ENCODE assay signal across 11 mouse cellular contexts in genomic region chr12:33071901-33072672, GRCm38 (mm10). TPM values are rescaled to one million over a fixed set of nuclear protein-coding genes. Genes with fewer than 3 reads are reported as not detected.
DNase-seq lines count a peak whose midpoint lies in the region; ATAC-seq lines count a peak whose summit lies in the region.
"Had no signal": no experiment of that assay in that cellular context is flagged by ENCODE, and none has a peak within 500 bp of the region (broad histone marks: within the 10 kb centered on the region; RNA-seq: fewer than 3 reads in every experiment).

No protein-coding gene starts in this region.

- H3K4me3 ChIP-seq in embryonic facial prominence, embryonic 14.5 days (ENCODE audit: low read depth, low read length) = no peak overlapping the region
- H3K4me3 ChIP-seq in hindbrain, embryonic 15.5 days = no peak overlapping the region
- no peak overlapping the region for H3K4me3 ChIP-seq in neural tube, embryonic 15.5 days (replicated peaks)
- no peak overlapping the region for H3K4me3 ChIP-seq in heart, embryonic 10.5 days
- H3K4me3 ChIP-seq: embryonic facial prominence, embryonic 15.5 days; stomach, embryonic 15.5 days had no signal

- H3K27me3 ChIP-seq in embryonic facial prominence, embryonic 14.5 days (replicated peaks; ENCODE audit: control insufficient read depth, insufficient read depth, low read length) = no peaks in the 10 kb centered on the region
- H3K27me3 ChIP-seq in hindbrain, embryonic 15.5 days = no peaks in the 10 kb centered on the region
- H3K27me3 ChIP-seq in neural tube, embryonic 15.5 days (replicated peaks) = no peaks in the 10 kb centered on the region
- H3K27me3 ChIP-seq in heart, embryonic 10.5 days (ENCODE audit: insufficient read depth, poor library complexity, severe bottlenecking) = no peaks in the 10 kb centered on the region
- H3K27me3 ChIP-seq: embryonic facial prominence, embryonic 15.5 days; stomach, embryonic 15.5 days had no signal

- H3K4me1 ChIP-seq in embryonic facial prominence, embryonic 14.5 days (ENCODE audit: control insufficient read depth, insufficient read depth, low read length) = peaks cover 7% of the 10 kb centered on the region
- H3K4me1 ChIP-seq in hindbrain, embryonic 15.5 days (replicated peaks) = peaks cover 20% of the 10 kb centered on the region
- peaks cover 26% of the 10 kb centered on the region for H3K4me1 ChIP-seq in neural tube, embryonic 15.5 days
- no peaks in the 10 kb centered on the region for H3K4me1 ChIP-seq in heart, embryonic 10.5 days
- H3K4me1 ChIP-seq: embryonic facial prominence, embryonic 15.5 days had no signal

- DNase-seq in kidney, postnatal 4 days = peak; percentile 24
- no peak for DNase-seq in kidney, adult 9 months
- peak; percentile 73 for DNase-seq in embryonic facial prominence, embryonic 14.5 days (ENCODE audit: low spot score)
- DNase-seq in kidney, adult 11 months = no peak
- DNase-seq in heart, embryonic 10.5 days (ENCODE audit: low spot score) = no peak
- DNase-seq: kidney, adult 18-20 months had no signal

- H3K4me2 ChIP-seq in embryonic facial prominence, embryonic 14.5 days (ENCODE audit: low read depth, low read length) = no peak overlapping the region
- H3K4me2 ChIP-seq in hindbrain, embryonic 15.5 days = no peak overlapping the region
- peak overlapping the region; percentile 13; the same call in 1 of the 2 replicates for H3K4me2 ChIP-seq in neural tube, embryonic 15.5 days
- H3K4me2 ChIP-seq: embryonic facial prominence, embryonic 15.5 days; stomach, embryonic 15.5 days had no signal

- no peak overlapping the region for H3K9ac ChIP-seq in embryonic facial prominence, embryonic 14.5 days (ENCODE audit: low read depth, low read length)
- no peak overlapping the region for H3K9ac ChIP-seq in hindbrain, embryonic 15.5 days
- no peak overlapping the region for H3K9ac ChIP-seq in neural tube, embryonic 15.5 days (replicated peaks)
- H3K9ac ChIP-seq: embryonic facial prominence, embryonic 15.5 days; stomach, embryonic 15.5 days had no signal

- H3K9me3 ChIP-seq in embryonic facial prominence, embryonic 14.5 days (ENCODE audit: control insufficient read depth, low read length) = no peaks in the 10 kb centered on the region
- no peaks in the 10 kb centered on the region for H3K9me3 ChIP-seq in hindbrain, embryonic 15.5 days
- no peaks in the 10 kb centered on the region for H3K9me3 ChIP-seq in neural tube, embryonic 15.5 days (replicated peaks)
- no peaks in the 10 kb centered on the region for H3K9me3 ChIP-seq in heart, embryonic 10.5 days
- H3K9me3 ChIP-seq: embryonic facial prominence, embryonic 15.5 days; stomach, embryonic 15.5 days had no signal

- 44% methylated on average over 8 of the region's 8 CpGs for WGBS in embryonic facial prominence, embryonic 14.5 days
- 22% methylated on average over 8 of the region's 8 CpGs for WGBS in hindbrain, embryonic 15.5 days
- whole genome bisulfite sequencing in neural tube, embryonic 15.5 days = 20% methylated on average over 8 of the region's 8 CpGs
- WGBS in heart, embryonic 10.5 days = 67% methylated on average over 8 of the region's 8 CpGs

- 0 out of 2 replicates have a peak overlapping the region, but pooled peaks have one; percentile 3 for H3K27ac ChIP-seq in embryonic facial prominence, embryonic 14.5 days (replicated peaks; ENCODE audit: low read depth, low read length)
- H3K27ac ChIP-seq in hindbrain, embryonic 15.5 days (replicated peaks) = peak overlapping the region; percentile 59
- peak overlapping the region; percentile 72 for H3K27ac ChIP-seq in neural tube, embryonic 15.5 days (replicated peaks)
- H3K27ac ChIP-seq in heart, embryonic 10.5 days = no peak overlapping the region
- H3K27ac ChIP-seq: embryonic facial prominence, embryonic 15.5 days; stomach, embryonic 15.5 days had no signal

- no peak for ATAC-seq in embryonic facial prominence, embryonic 14.5 days (ENCODE audit: low read depth)
- peak; percentile 79 for ATAC-seq in hindbrain, embryonic 15.5 days (ENCODE audit: low FRiP score, low read depth)
- ATAC-seq in neural tube, embryonic 15.5 days (ENCODE audit: low FRiP score) = peak; percentile 34; the same call in 1 of the 2 replicates
- no peak for ATAC-seq in erythroid progenitor cell, adult 5-6 weeks (replicated peaks; ENCODE audit: low FRiP score, poor library complexity, severe bottlenecking)

- H3K36me3 ChIP-seq in embryonic facial prominence, embryonic 14.5 days (ENCODE audit: control insufficient read depth, insufficient read depth, low read length) = no peaks in the 10 kb centered on the region
- H3K36me3 ChIP-seq in hindbrain, embryonic 15.5 days = no peaks in the 10 kb centered on the region
- no peaks in the 10 kb centered on the region for H3K36me3 ChIP-seq in neural tube, embryonic 15.5 days
- no peaks in the 10 kb centered on the region for H3K36me3 ChIP-seq in heart, embryonic 10.5 days
- H3K36me3 ChIP-seq: embryonic facial prominence, embryonic 15.5 days; stomach, embryonic 15.5 days had no signal

RNA-seq across cellular contexts. Expression of gene Cdhr3, which starts 20.6 kb away (rescaled TPM):
- polyA plus RNA-seq in embryonic facial prominence, embryonic 14.5 days (2014; fragmentation: Nextera tagmentation; extraction: Ambion mirVana) = 1.5 and 1.6 TPM in 2 replicates
- polyA plus RNA-seq in hindbrain, embryonic 15.5 days (2015; fragmentation: Nextera tagmentation; extraction: Ambion mirVana) = 0.16 and 0.19 TPM in 2 replicates
- polyA plus RNA-seq in neural tube, embryonic 15.5 days (2015; fragmentation: Nextera tagmentation; extraction: Ambion mirVana) = 0.18 and 0.32 TPM in 2 replicates
- not detected in 2 replicates for total RNA-seq in erythroid progenitor cell, adult 5-6 weeks (2015; ENCODE audit: low replicate concordance)
- not detected in 2 replicates for total RNA-seq in erythroid progenitor cell, adult 5-6 weeks (2017; ENCODE audit: low replicate concordance)
- polyA plus RNA-seq in heart, embryonic 10.5 days (2016; fragmentation: Nextera tagmentation; extraction: Ambion mirVana) = 0.43 and 0.59 TPM in 2 replicates

Comparison
In these comparisons a context has a peak if more than half of its experiments do, and no peak if none do; other contexts are left out.
1. DNase-seq: peak in kidney, postnatal 4 days (2 of 2) and embryonic facial prominence, embryonic 14.5 days (single experiment); none in kidney, adult 9 months (single experiment), kidney, adult 11 months (single experiment) and heart, embryonic 10.5 days (single experiment).
2. ATAC-seq: peak in hindbrain, embryonic 15.5 days (single experiment) and neural tube, embryonic 15.5 days (single experiment); none in embryonic facial prominence, embryonic 14.5 days (single experiment) and erythroid progenitor cell, adult 5-6 weeks (single experiment).